Mouse (Mus musculus): Measurements from ENCODE around the gene Zfp276. TPM values are rescaled to one million over a fixed set of nuclear protein-coding genes. Genes with fewer than 3 reads are reported as not detected.
"Not testable (repeated sequence)": the region's sequence is repeated elsewhere in the genome, so short reads cannot be mapped to it uniquely, and the experiment has no call there.

Gene Zfp276
- polyA plus RNA-seq, 1 experiment from 2014 or later: 15.5 TPM

- peak; percentile 79 for ATAC-seq (ENCODE audit: insufficient number of reproducible peaks, insufficient read depth, low FRiP score, low read depth)
- peaks cover 2 to 14% of the 10 kb centered on the region in 2 experiments; a peak in 3 of 4 replicates for H3K4me1 ChIP-seq (ENCODE audit: control insufficient read depth in 2 of 2, insufficient read depth in 2 of 2, low read length in 2 of 2)
- peak within 1 kb of the TSS; percentile 84 to 90 for H3K27ac ChIP-seq (replicated peaks in 1 of 2; ENCODE audit: control insufficient read depth in 1 of 2, insufficient read depth in 1 of 2, low read depth in 2 of 2, low read length in 2 of 2)
- H3K36me3 ChIP-seq (ENCODE audit: control insufficient read depth, insufficient read depth, low read length): peaks cover 28% of the 10 kb centered on the region
- no peaks in the 10 kb centered on the region for H3K9me3 ChIP-seq (ENCODE audit: control insufficient read depth, low read length)
- WGBS: 2% methylated on average over 59 of the region's 59 CpGs
- H3K9ac ChIP-seq (ENCODE audit: low read length): peak within 1 kb of the TSS; percentile 94
- peak within 1 kb of the TSS; percentile 82 to 86 for H3K4me3 ChIP-seq (ENCODE audit: control insufficient read depth in 1 of 2, insufficient read depth in 1 of 2, low read depth in 1 of 2, low read length in 2 of 2)
- no peaks in the 10 kb centered on the region for H3K27me3 ChIP-seq (ENCODE audit: control insufficient read depth, insufficient read depth, low read length)
- H3K4me2 ChIP-seq (ENCODE audit: low read length): peak within 1 kb of the TSS; percentile 97
Measured at GRCm38 (mm10) chr8:123224278-123225266, 29.4 kb upstream of the Zfp276 start, which contains the start of gene Cdk10. TSS of gene Cdk10 (plus strand) at chr8:123224842.

- Histone ChIP-seq H3K9ac (ENCODE audit: low read length) (no peak overlapping the region), H3K4me2 (ENCODE audit: low read length) (no peak overlapping the region), H3K27me3 (ENCODE audit: control insufficient read depth, insufficient read depth, low read length) (no peaks in the 10 kb centered on the region), H3K4me1 (ENCODE audit: control insufficient read depth in 2 of 2, insufficient read depth in 2 of 2, low read length in 2 of 2) (peaks cover 2 to 14% of the 10 kb centered on the region in 2 experiments; a peak in 3 of 4 replicates), H3K36me3 (ENCODE audit: control insufficient read depth, insufficient read depth, low read length) (peaks cover 33% of the 10 kb centered on the region), H3K27ac (replicated peaks in 1 of 2; ENCODE audit: control insufficient read depth in 1 of 2, insufficient read depth in 1 of 2, low read depth in 2 of 2, low read length in 2 of 2) (no peak overlapping the region), H3K9me3 (ENCODE audit: control insufficient read depth, low read length) (no peaks in the 10 kb centered on the region), H3K4me3 (ENCODE audit: control insufficient read depth in 1 of 2, insufficient read depth in 1 of 2, low read depth in 1 of 2, low read length in 2 of 2) (no peak overlapping the region)
- no peak for ATAC-seq (ENCODE audit: insufficient number of reproducible peaks, insufficient read depth, low FRiP score, low read depth)
- WGBS: 100% methylated on average over 1 of the region's 1 CpGs
Measured at GRCm38 (mm10) chr8:123228416-123228815, 25.6 kb upstream of the Zfp276 start.

- 74% methylated on average over 8 of the region's 11 CpGs for WGBS
- H3K36me3 ChIP-seq (ENCODE audit: control insufficient read depth, insufficient read depth, low read length): peaks cover 33% of the 10 kb centered on the region
- H3K27ac ChIP-seq (replicated peaks in 1 of 2; ENCODE audit: control insufficient read depth in 1 of 2, insufficient read depth in 1 of 2, low read depth in 2 of 2, low read length in 2 of 2); H3K9ac ChIP-seq (ENCODE audit: low read length); H3K4me2 ChIP-seq (ENCODE audit: low read length); H3K9me3 ChIP-seq (ENCODE audit: control insufficient read depth, low read length); ATAC-seq (ENCODE audit: insufficient number of reproducible peaks, insufficient read depth, low FRiP score, low read depth); H3K4me3 ChIP-seq (ENCODE audit: control insufficient read depth in 1 of 2, insufficient read depth in 1 of 2, low read depth in 1 of 2, low read length in 2 of 2): not testable (repeated sequence)
- H3K27me3 ChIP-seq (ENCODE audit: control insufficient read depth, insufficient read depth, low read length): peaks cover 12% of the 10 kb centered on the region; the same call in 1 of the 2 replicates
- H3K4me1 ChIP-seq (ENCODE audit: control insufficient read depth in 2 of 2, insufficient read depth in 2 of 2, low read length in 2 of 2): peaks cover 1 to 11% of the 10 kb centered on the region in 2 experiments; a peak in 3 of 4 replicates
Measured at GRCm38 (mm10) chr8:123230326-123230725, 23.7 kb upstream of the Zfp276 start.

GRCm38 (mm10) chr8:123231742-123232141, 22.3 kb upstream of the Zfp276 start:
- H3K9me3 ChIP-seq (ENCODE audit: control insufficient read depth, low read length): no peaks in the 10 kb centered on the region
- ATAC-seq (ENCODE audit: insufficient number of reproducible peaks, insufficient read depth, low FRiP score, low read depth): no peak
- H3K4me2 ChIP-seq (ENCODE audit: low read length): no peak overlapping the region
- WGBS: 52% methylated on average over 5 of the region's 5 CpGs
- H3K27me3 ChIP-seq (ENCODE audit: control insufficient read depth, insufficient read depth, low read length): peaks cover 12% of the 10 kb centered on the region; the same call in 1 of the 2 replicates
- no peak overlapping the region for H3K9ac ChIP-seq (ENCODE audit: low read length)
- H3K36me3 ChIP-seq (ENCODE audit: control insufficient read depth, insufficient read depth, low read length): peaks cover 26% of the 10 kb centered on the region
- H3K27ac ChIP-seq (replicated peaks in 1 of 2; ENCODE audit: control insufficient read depth in 1 of 2, insufficient read depth in 1 of 2, low read depth in 2 of 2, low read length in 2 of 2): no peak overlapping the region
- H3K4me1 ChIP-seq (ENCODE audit: control insufficient read depth in 2 of 2, insufficient read depth in 2 of 2, low read length in 2 of 2): peaks cover 3 to 10% of the 10 kb centered on the region in 2 experiments; a peak in 1 of 4 replicates
- H3K4me3 ChIP-seq (ENCODE audit: control insufficient read depth in 1 of 2, insufficient read depth in 1 of 2, low read depth in 1 of 2, low read length in 2 of 2): no peak overlapping the region

- no peak overlapping the region for H3K4me2 ChIP-seq (ENCODE audit: low read length)
- ATAC-seq (ENCODE audit: insufficient number of reproducible peaks, insufficient read depth, low FRiP score, low read depth): no peak
- no peak overlapping the region for H3K4me3 ChIP-seq (ENCODE audit: control insufficient read depth in 1 of 2, insufficient read depth in 1 of 2, low read depth in 1 of 2, low read length in 2 of 2)
- 31% methylated on average over 7 of the region's 7 CpGs for WGBS
- no peak overlapping the region for H3K9ac ChIP-seq (ENCODE audit: low read length)
- peaks cover 12% of the 10 kb centered on the region; the same call in 1 of the 2 replicates for H3K27me3 ChIP-seq (ENCODE audit: control insufficient read depth, insufficient read depth, low read length)
- peaks cover 3 to 10% of the 10 kb centered on the region in 2 experiments; a peak in 1 of 4 replicates for H3K4me1 ChIP-seq (ENCODE audit: control insufficient read depth in 2 of 2, insufficient read depth in 2 of 2, low read length in 2 of 2)
- no peaks in the 10 kb centered on the region for H3K9me3 ChIP-seq (ENCODE audit: control insufficient read depth, low read length)
- no peak overlapping the region for H3K27ac ChIP-seq (replicated peaks in 1 of 2; ENCODE audit: control insufficient read depth in 1 of 2, insufficient read depth in 1 of 2, low read depth in 2 of 2, low read length in 2 of 2)
- H3K36me3 ChIP-seq (ENCODE audit: control insufficient read depth, insufficient read depth, low read length): peaks cover 18% of the 10 kb centered on the region; the same call in 1 of the 2 replicates
Measured at GRCm38 (mm10) chr8:123232553-123232952, 21.4 kb upstream of the Zfp276 start.

DNA sequence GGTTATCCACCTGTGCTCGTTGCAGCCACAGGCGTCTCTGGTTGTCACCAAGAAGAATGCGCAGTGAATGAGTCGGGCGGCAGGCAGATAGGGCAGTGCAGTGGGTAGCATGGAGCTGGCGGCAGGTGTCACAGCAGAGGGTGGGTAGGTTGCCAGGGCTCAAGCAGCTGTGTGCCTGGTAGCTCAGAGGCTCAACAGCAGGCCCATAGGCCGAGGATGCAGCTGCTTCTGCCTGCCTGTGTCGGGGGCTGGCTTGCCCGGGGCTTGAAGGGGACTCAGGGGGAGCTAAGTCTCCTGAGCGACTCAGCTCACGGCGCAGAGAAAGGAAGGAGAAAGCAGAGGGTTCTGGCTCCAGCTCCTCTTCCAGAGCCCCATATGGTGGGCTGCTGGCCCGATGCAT, 20.7 kb upstream of the Zfp276 start:
- WGBS: 53% methylated on average over 13 of the region's 13 CpGs
- no peak overlapping the region for H3K4me3 ChIP-seq (ENCODE audit: control insufficient read depth in 1 of 2, insufficient read depth in 1 of 2, low read depth in 1 of 2, low read length in 2 of 2)
- ATAC-seq (ENCODE audit: insufficient number of reproducible peaks, insufficient read depth, low FRiP score, low read depth): no peak
- peaks cover 12% of the 10 kb centered on the region; the same call in 1 of the 2 replicates for H3K27me3 ChIP-seq (ENCODE audit: control insufficient read depth, insufficient read depth, low read length)
- H3K36me3 ChIP-seq (ENCODE audit: control insufficient read depth, insufficient read depth, low read length): peaks cover 10% of the 10 kb centered on the region; the same call in 1 of the 2 replicates
- H3K4me1 ChIP-seq (ENCODE audit: control insufficient read depth in 2 of 2, insufficient read depth in 2 of 2, low read length in 2 of 2): peaks cover 3 to 10% of the 10 kb centered on the region in 2 experiments; a peak in 1 of 4 replicates
- H3K9ac ChIP-seq (ENCODE audit: low read length): no peak overlapping the region
- no peaks in the 10 kb centered on the region for H3K9me3 ChIP-seq (ENCODE audit: control insufficient read depth, low read length)
- no peak overlapping the region for H3K27ac ChIP-seq (replicated peaks in 1 of 2; ENCODE audit: control insufficient read depth in 1 of 2, insufficient read depth in 1 of 2, low read depth in 2 of 2, low read length in 2 of 2)
- no peak overlapping the region for H3K4me2 ChIP-seq (ENCODE audit: low read length)

- Histone ChIP-seq H3K4me3 (ENCODE audit: control insufficient read depth in 1 of 2, insufficient read depth in 1 of 2, low read depth in 1 of 2, low read length in 2 of 2) (no peak overlapping the region), H3K9me3 (ENCODE audit: control insufficient read depth, low read length) (no peaks in the 10 kb centered on the region), H3K36me3 (ENCODE audit: control insufficient read depth, insufficient read depth, low read length) (peaks cover 6% of the 10 kb centered on the region; the same call in 1 of the 2 replicates), H3K4me2 (ENCODE audit: low read length) (no peak overlapping the region), H3K9ac (ENCODE audit: low read length) (no peak overlapping the region), H3K27me3 (ENCODE audit: control insufficient read depth, insufficient read depth, low read length) (peaks cover 12% of the 10 kb centered on the region; the same call in 1 of the 2 replicates), H3K27ac (replicated peaks in 1 of 2; ENCODE audit: control insufficient read depth in 1 of 2, insufficient read depth in 1 of 2, low read depth in 2 of 2, low read length in 2 of 2) (no peak overlapping the region), H3K4me1 (ENCODE audit: control insufficient read depth in 2 of 2, insufficient read depth in 2 of 2, low read length in 2 of 2) (peaks cover 3 to 10% of the 10 kb centered on the region in 2 experiments; a peak in 1 of 4 replicates)
- 77% methylated on average over 11 of the region's 11 CpGs for WGBS
- no peak for ATAC-seq (ENCODE audit: insufficient number of reproducible peaks, insufficient read depth, low FRiP score, low read depth)
Measured at GRCm38 (mm10) chr8:123233760-123234159, 20.2 kb upstream of the Zfp276 start.
